Mouse (Mus musculus) MEL (cell line): ENCODE data around the gene Pjvk.

Experiments
- CHD1 ChIP-seq: IDR thresholded peaks from 2 replicates; pipeline ENCODE4 v1.6.1; 2012; ENCODE audit warnings: low read depth, mild to moderate bottlenecking, inconsistent platforms, low read length, improper control_type of control experiment
- CTCF ChIP-seq, 3 experiments: IDR thresholded peaks in 2 of 3; conservative IDR thresholded peaks in 1 of 3; 2 replicates each; pipeline ENCODE4 v1.5.1; 2011 to 2012; ENCODE audit warnings: low read length in 3 of 3, low read depth in 2 of 3, mild to moderate bottlenecking in 2 of 3, improper control_type of control experiment in 1 of 3, inconsistent platforms in 1 of 3, mixed read lengths in 1 of 3, moderate library complexity in 1 of 3; ENCODE audit not compliant: control insufficient read depth in 1 of 3, insufficient read depth in 1 of 3, poor library complexity in 1 of 3, severe bottlenecking in 1 of 3
- EP300 ChIP-seq, 2 experiments: IDR thresholded peaks; 2 replicates each; pipeline ENCODE4 v1.6.1; 2011; ENCODE audit warnings: improper control_type of control experiment in 2 of 2, low read length in 2 of 2, low read depth in 1 of 2, mild to moderate bottlenecking in 1 of 2
- KAT2A ChIP-seq: conservative IDR thresholded peaks from 2 replicates; pipeline ENCODE4 v1.6.1; 2012; ENCODE audit warnings: low read depth, low read length, improper control_type of control experiment, inconsistent platforms
- MAZ ChIP-seq: IDR thresholded peaks from 2 replicates; pipeline ENCODE4 v1.6.1; 2012; ENCODE audit warnings: low read depth, mild to moderate bottlenecking, inconsistent platforms, low read length, improper control_type of control experiment
- RAD21 ChIP-seq: IDR thresholded peaks from 2 replicates; pipeline ENCODE4 v1.6.1; 2011; ENCODE audit warnings: mild to moderate bottlenecking, low read depth, low read length, improper control_type of control experiment
- SMC3 ChIP-seq: IDR thresholded peaks from 2 replicates; pipeline ENCODE4 v1.6.1; 2011; ENCODE audit warnings: low read depth, low read length, improper control_type of control experiment

DNA sequence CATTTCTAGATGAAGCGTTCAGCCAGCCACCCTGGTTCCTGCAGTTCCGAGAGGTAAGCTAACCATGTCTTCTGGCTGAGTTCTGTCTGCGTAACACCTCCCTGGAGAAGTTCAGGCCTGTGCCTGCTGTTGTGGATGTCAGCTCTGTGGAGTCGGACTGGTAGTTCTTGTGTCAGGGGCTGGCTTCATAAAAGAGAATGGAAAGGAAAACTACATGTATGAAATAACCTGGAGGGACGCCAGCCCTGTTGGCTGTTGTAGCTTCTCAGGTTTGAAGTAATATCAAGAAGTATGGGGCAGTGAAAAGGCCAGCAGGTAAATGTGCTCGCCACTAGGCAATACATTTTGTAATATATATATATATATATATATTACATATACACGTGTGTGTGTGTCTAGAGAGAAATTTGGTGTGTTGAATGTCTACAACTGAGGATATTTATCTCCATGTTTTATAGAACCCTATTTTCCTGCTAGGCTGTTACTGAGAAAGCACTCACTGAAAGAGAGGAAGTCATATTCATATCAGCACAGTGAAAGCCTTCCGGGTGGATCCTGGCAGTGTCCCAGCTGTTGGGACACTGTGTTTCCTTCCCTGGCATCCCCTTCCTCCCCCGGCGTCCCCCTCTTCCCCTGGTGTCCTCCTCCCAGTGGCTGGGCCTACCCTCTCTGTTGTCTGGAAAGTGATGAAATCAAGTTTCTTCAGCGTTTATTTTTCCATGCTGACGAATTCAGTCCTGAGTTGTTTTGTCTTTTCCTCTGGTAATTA, 42.3 kb downstream of the Pjvk start:
- TF ChIP-seq CHD1 (no peak), CTCF (IDR thresholded peaks at IDR 0.05 in 2 of 3, conservative IDR thresholded peaks at IDR 0.05 in 1 of 3; ENCODE audit: control insufficient read depth in 1 of 3, insufficient read depth in 1 of 3, low read depth in 2 of 3, low read length in 3 of 3, poor library complexity in 1 of 3, severe bottlenecking in 1 of 3) (no peak), SMC3 (no peak), KAT2A (no peak), RAD21 (no peak), MAZ (no peak), EP300 (IDR thresholded peaks at IDR 0.05; ENCODE audit: low read depth in 1 of 2, low read length in 2 of 2) (peak; percentile 84 to 89)
